Mouse (Mus musculus) stomach, embryonic 14.5 days (tissue): ENCODE data around the gene Csrp3. TPM values are rescaled to one million over a fixed set of nuclear protein-coding genes. Genes with fewer than 3 reads are reported as not detected.

ENCODE experiments used
- ATAC-seq: fragments of 200-750 bp; cut with Nextera tagmentation; 2 replicates; pipeline ENCODE4 v1.8.0; 2017; ENCODE audit warnings: low read depth, moderate TSS enrichment; ENCODE audit not compliant: insufficient number of reproducible peaks, insufficient read depth, low FRiP score
- H3K27ac ChIP-seq: fragments of 300-500 bp; sonication (generic); 2 replicates; pipeline ENCODE4 v1.5.1; 2014; ENCODE audit warnings: mild to moderate bottlenecking, low read length, moderate library complexity, mixed read lengths
- H3K27me3 ChIP-seq: fragments of 300-500 bp; sonication (generic); 2 replicates; pipeline ENCODE4 v1.6.1; 2014; ENCODE audit warnings: low read length, control low read depth, mixed read lengths; ENCODE audit not compliant: control insufficient read depth, insufficient read depth
- H3K36me3 ChIP-seq: fragments of 300-500 bp; sonication (generic); 2 replicates; pipeline ENCODE4 v1.6.1; 2014; ENCODE audit warnings: mild to moderate bottlenecking, control low read depth, low read length, moderate library complexity, mixed read lengths; ENCODE audit not compliant: control insufficient read depth, insufficient read depth
- H3K4me1 ChIP-seq: fragments of 300-500 bp; sonication (generic); 2 replicates; pipeline ENCODE4 v1.6.1; 2014; ENCODE audit warnings: low read length, control low read depth, mixed read lengths; ENCODE audit not compliant: control insufficient read depth, insufficient read depth
- H3K4me2 ChIP-seq: fragments of 300-500 bp; sonication (generic); replicated peaks from 2 replicates; pipeline ENCODE4 v1.6.1; 2014; ENCODE audit warnings: low read depth, low read length, control low read depth
- H3K4me3 ChIP-seq: fragments of 300-500 bp; sonication (generic); 2 replicates; pipeline ENCODE4 v1.5.1; 2014; ENCODE audit warnings: low read depth, low read length, control low read depth
- H3K9ac ChIP-seq: fragments of 300-500 bp; sonication (generic); replicated peaks from 2 replicates; pipeline ENCODE4 v1.6.1; 2014; ENCODE audit warnings: low read depth, mild to moderate bottlenecking, control low read depth, low read length, moderate library complexity, mixed read lengths
- H3K9me3 ChIP-seq: fragments of 300-500 bp; sonication (generic); 2 replicates; pipeline ENCODE4 v1.6.1; 2016; ENCODE audit warnings: low read depth, low read length, control low read depth; ENCODE audit not compliant: control insufficient read depth
- WGBS: fragments of 180-500 bp; shearing (Covaris S2); extraction: QIAGEN DNeasy Blood & Tissue Kit; methylation state at CpG from one replicate; pipeline ENCODE4 v1.1.7; 2014; 5-methylcytosine and 5-hydroxymethylcytosine counted together
- polyA plus RNA-seq: library from polyadenylated mRNA; unstranded; fragments of >200 nt; fragmentation: Nextera tagmentation; extraction: Ambion mirVana; gene quantifications from 2 replicates; pipeline ENCODE4 v1.2.1, GENCODE M21; 2014

Gene Csrp3
- polyA plus RNA-seq, 1 experiment from 2014 or later: 0.29 TPM

GRCm38 (mm10) chr7:48782432-48782831 lies 65.4 kb downstream of the Csrp3 start:
- no peak for ATAC-seq
- no peaks in the 10 kb centered on the region for H3K27me3 ChIP-seq
- H3K27ac ChIP-seq: no peak overlapping the region
- H3K9ac ChIP-seq: no peak overlapping the region
- H3K36me3 ChIP-seq: no peaks in the 10 kb centered on the region
- WGBS: 87% methylated on average over 4 of the region's 4 CpGs
- no peak overlapping the region for H3K4me3 ChIP-seq
- no peaks in the 10 kb centered on the region for H3K9me3 ChIP-seq
- no peaks in the 10 kb centered on the region for H3K4me1 ChIP-seq
- H3K4me2 ChIP-seq: no peak overlapping the region

Other genes starting within 250 kb of the Csrp3 start
- not detected in 2 replicates for gene Mrgprb3, start 204.2 kb downstream of the Csrp3 start, polyA plus RNA-seq
- 34.6 and 38.0 TPM in 2 replicates for gene Zdhhc13, start 59.0 kb downstream of the Csrp3 start, polyA plus RNA-seq
- gene E2f8, start 33.6 kb upstream of the Csrp3 start, polyA plus RNA-seq: 23.6 and 25.5 TPM in 2 replicates
- 32.2 and 41.1 TPM in 2 replicates for gene Nav2, start 60.7 kb upstream of the Csrp3 start, polyA plus RNA-seq